Comparison of ENCODE assay signal across 8 mouse cellular contexts in the genomic region with DNA sequence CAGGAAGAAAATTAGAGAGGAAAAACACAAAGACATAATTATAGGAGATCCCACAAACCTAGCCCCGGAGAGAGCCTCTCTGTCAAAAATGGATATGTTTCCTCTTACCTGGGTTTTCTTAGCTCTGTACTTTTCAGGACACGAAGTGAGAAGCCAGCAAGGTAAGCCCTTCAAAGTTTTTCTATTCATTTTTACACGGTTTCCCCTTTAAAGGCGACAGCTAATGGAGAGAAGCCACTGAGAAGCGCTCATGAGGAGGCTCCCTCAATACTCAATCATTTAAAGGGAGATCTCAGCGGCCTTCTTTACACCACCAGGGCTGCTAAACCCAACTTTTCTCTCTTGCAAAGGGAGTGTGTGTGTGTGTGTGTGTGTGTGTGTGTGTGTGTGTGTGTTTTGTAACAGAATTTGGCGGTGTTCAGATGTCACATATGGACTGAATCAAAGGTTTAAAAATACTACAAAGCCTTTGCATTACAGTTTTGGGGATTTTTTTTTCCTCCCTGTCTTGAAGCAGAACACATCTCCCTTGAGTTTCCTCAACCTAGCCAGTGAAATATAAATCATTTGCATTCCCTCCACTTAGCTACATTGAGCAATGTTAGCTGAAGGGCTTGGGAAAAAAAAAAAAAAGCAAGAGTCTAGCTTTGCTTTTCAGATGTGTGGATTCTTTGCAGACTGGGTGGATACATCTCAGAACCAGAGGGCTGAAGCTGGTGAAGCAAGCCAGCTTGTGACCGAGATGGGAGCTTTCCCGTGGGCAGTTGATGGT. TPM values are rescaled to one million over a fixed set of nuclear protein-coding genes. Genes with fewer than 3 reads are reported as not detected.
DNase-seq lines count a peak whose midpoint lies in the region; ATAC-seq lines count a peak whose summit lies in the region.

No protein-coding gene starts in this region.

- no peaks in the 10 kb centered on the region for H3K36me3 ChIP-seq in heart, embryonic 16.5 days (ENCODE audit: control insufficient read depth, insufficient read depth)
- no peaks in the 10 kb centered on the region for H3K36me3 ChIP-seq in hindbrain, embryonic 10.5 days
- H3K36me3 ChIP-seq in midbrain, embryonic 10.5 days, result no peaks in the 10 kb centered on the region

- ATAC-seq in heart, embryonic 16.5 days (replicated peaks; ENCODE audit: extremely low read depth, insufficient read depth, low FRiP score), result no peak

- intact Hi-C loops in heart, postnatal 36 days (cut with DNase I), result loop anchor here (5.0 to 10.0 kb wide), 4 partner anchors 260 to 1560 kb away; no protein-coding TSS in a partner anchor

- peak overlapping the region; percentile 100 for H3K4me2 ChIP-seq in heart, embryonic 16.5 days (ENCODE audit: low read depth, low read length)

- WGBS in heart, embryonic 16.5 days, result 19% methylated on average over 9 of the region's 9 CpGs
- 1% methylated on average over 9 of the region's 9 CpGs for WGBS in hindbrain, embryonic 10.5 days
- 1% methylated on average over 9 of the region's 9 CpGs for WGBS in midbrain, embryonic 10.5 days

- peaks cover 26% of the 10 kb centered on the region for H3K27me3 ChIP-seq in heart, embryonic 16.5 days (ENCODE audit: control insufficient read depth, insufficient read depth, low read length)
- H3K27me3 ChIP-seq in hindbrain, embryonic 10.5 days (ENCODE audit: insufficient read depth, poor library complexity, severe bottlenecking), result peaks cover 79% of the 10 kb centered on the region
- peaks cover 75% of the 10 kb centered on the region for H3K27me3 ChIP-seq in midbrain, embryonic 10.5 days (ENCODE audit: low read depth, poor library complexity, severe bottlenecking)

- no peak for DNase-seq in heart, postnatal 36 days
- DNase-seq in adipocyte (ENCODE audit: low spot score), result peak; percentile 27
- peak; percentile 36 for DNase-seq in hindbrain, embryonic 10.5 days (ENCODE audit: low spot score)
- DNase-seq in midbrain, embryonic 10.5 days (ENCODE audit: low spot score), result peak; percentile 39
- no peak for DNase-seq in adrenal gland, postnatal 4 days (ENCODE audit: low spot score in 2 of 2)
- DNase-seq in Muller cell, postnatal 12 days (ENCODE audit: inconsistent ontology term), result no peak
- no peak for DNase-seq in natural killer cell, adult 2 months (ENCODE audit: low spot score in 2 of 2)

- H3K4me1 ChIP-seq in heart, embryonic 16.5 days (ENCODE audit: control insufficient read depth, insufficient read depth, low read length), result peaks cover 11% of the 10 kb centered on the region; the same call in 1 of the 2 replicates
- H3K4me1 ChIP-seq in hindbrain, embryonic 10.5 days (replicated peaks), result peaks cover 77% of the 10 kb centered on the region
- H3K4me1 ChIP-seq in midbrain, embryonic 10.5 days, result peaks cover 82% of the 10 kb centered on the region

- no peaks in the 10 kb centered on the region for H3K9me3 ChIP-seq in heart, embryonic 16.5 days (replicated peaks; ENCODE audit: control insufficient read depth, low read length)
- no peaks in the 10 kb centered on the region for H3K9me3 ChIP-seq in hindbrain, embryonic 10.5 days
- H3K9me3 ChIP-seq in midbrain, embryonic 10.5 days (replicated peaks), result no peaks in the 10 kb centered on the region

- peak overlapping the region; percentile 9; the same call in 1 of the 2 replicates for H3K27ac ChIP-seq in heart, embryonic 16.5 days (ENCODE audit: low read length)
- peak overlapping the region; percentile 89 for H3K27ac ChIP-seq in hindbrain, embryonic 10.5 days
- H3K27ac ChIP-seq in midbrain, embryonic 10.5 days (replicated peaks), result peak overlapping the region; percentile 65; the same call in 1 of the 2 replicates

- peak overlapping the region; percentile 66 for H3K4me3 ChIP-seq in heart, embryonic 16.5 days (ENCODE audit: low read length)
- peak overlapping the region; percentile 77 for H3K4me3 ChIP-seq in hindbrain, embryonic 10.5 days
- H3K4me3 ChIP-seq in midbrain, embryonic 10.5 days, result peak overlapping the region; percentile 64

- peak overlapping the region; percentile 79 for H3K9ac ChIP-seq in heart, embryonic 16.5 days (ENCODE audit: low read length)

RNA-seq across cellular contexts. Expression of a gene that starts 1.2 kb away (rescaled TPM):
- 6.9 and 8.5 TPM in 2 replicates for polyA plus RNA-seq in heart, embryonic 16.5 days (2015; fragmentation: Nextera tagmentation; extraction: Ambion mirVana)
- 10 to 100 TPM; 25.3 to 28.3 TPM for total RNA-seq in heart, postnatal 36 days (2021)
- polyA plus RNA-seq in hindbrain, embryonic 10.5 days (2016; fragmentation: Nextera tagmentation; extraction: Ambion mirVana), result 21.8 and 23.1 TPM in 2 replicates
- polyA plus RNA-seq in midbrain, embryonic 10.5 days (2016; fragmentation: Nextera tagmentation; extraction: Ambion mirVana), result 10.7 and 13.2 TPM in 2 replicates
- total RNA-seq in adrenal gland, postnatal 4 days (2021), result 10 to 100 TPM; 42.5 to 51.6 TPM

Comparison
In these comparisons a context has a peak if more than half of its experiments do, and no peak if none do; other contexts are left out.
1. H3K27ac ChIP-seq: peak in every context shown above with its lines; median percentile 89 in hindbrain, embryonic 10.5 days; 65 in midbrain, embryonic 10.5 days; 9 in heart, embryonic 16.5 days.
2. DNase-seq: peak in adipocyte (single experiment), hindbrain, embryonic 10.5 days (single experiment) and midbrain, embryonic 10.5 days (single experiment); none in heart, postnatal 36 days (0 of 2), adrenal gland, postnatal 4 days (0 of 2), Muller cell, postnatal 12 days (single experiment) and natural killer cell, adult 2 months (0 of 2).
3. Peak in every context shown above with its lines, with median percentiles within 50 percentile points of each other: H3K4me3 ChIP-seq.